Mouse (Mus musculus): ENCODE data around the gene Sfxn1.

- TF ChIP-seq CTCF (IDR thresholded peaks at IDR 0.05) (no peak), EP300 (IDR thresholded peaks at IDR 0.05) (no peak)
Observed at GRCm38 (mm10) chr13:54143788-54144187, 72.1 kb downstream of the Sfxn1 start.

All from lung, postnatal 0 days (tissue).